Mouse (Mus musculus) liver, embryonic 16.5 days (tissue): Measurements from ENCODE around the gene Ftsj3. TPM values are rescaled to one million over a fixed set of nuclear protein-coding genes. Genes with fewer than 3 reads are reported as not detected.

ENCODE experiments used
- ATAC-seq: fragments of 200-750 bp; cut with Nextera tagmentation; 2 replicates; pipeline ENCODE4 v1.8.0; 2017; ENCODE audit warnings: low read depth, mild to moderate bottlenecking, moderate number of reproducible peaks, moderate library complexity
- H3K27ac ChIP-seq: fragments of 300-500 bp; sonication (generic); 2 replicates; pipeline ENCODE4 v1.5.1; 2014; ENCODE audit warnings: mild to moderate bottlenecking, low read length
- H3K27me3 ChIP-seq: fragments of 300-500 bp; sonication (generic); 2 replicates; pipeline ENCODE4 v1.6.1; 2014; ENCODE audit warnings: low read depth, low read length, mixed read lengths; ENCODE audit not compliant: control insufficient read depth, insufficient read depth
- H3K36me3 ChIP-seq: fragments of 300-500 bp; sonication (generic); 2 replicates; pipeline ENCODE4 v1.6.1; 2014; ENCODE audit warnings: mild to moderate bottlenecking; ENCODE audit not compliant: control insufficient read depth, insufficient read depth
- H3K4me1 ChIP-seq: fragments of 300-500 bp; sonication (generic); 2 replicates; pipeline ENCODE4 v1.6.1; 2014; ENCODE audit warnings: low read depth, low read length, mixed read lengths; ENCODE audit not compliant: control insufficient read depth
- H3K4me2 ChIP-seq: fragments of 300-500 bp; sonication (generic); 2 replicates; pipeline ENCODE4 v1.6.1; 2014; ENCODE audit warnings: low read depth, low read length, mixed read lengths
- H3K4me3 ChIP-seq: fragments of 300-500 bp; sonication (generic); 2 replicates; pipeline ENCODE4 v1.5.1; 2014; ENCODE audit warnings: low read depth, mild to moderate bottlenecking, low read length
- H3K9ac ChIP-seq: fragments of 300-500 bp; sonication (generic); 2 replicates; pipeline ENCODE4 v1.6.1; 2014; ENCODE audit warnings: low read depth, low read length
- H3K9me3 ChIP-seq: fragments of 300-500 bp; sonication (generic); replicated peaks from 2 replicates; pipeline ENCODE4 v1.6.1; 2016; ENCODE audit warnings: low read length; ENCODE audit not compliant: control insufficient read depth
- WGBS: fragments of 180-500 bp; shearing (Covaris S2); extraction: QIAGEN DNeasy Blood & Tissue Kit; methylation state at CpG from one replicate; pipeline ENCODE4 v1.1.7; 2014; ENCODE audit not compliant: insufficient replicate concordance; 5-methylcytosine and 5-hydroxymethylcytosine counted together
- polyA plus RNA-seq: library from polyadenylated mRNA; unstranded; fragments of >200 nt; fragmentation: Nextera tagmentation; extraction: Ambion mirVana; gene quantifications from 2 replicates; pipeline ENCODE4 v1.2.1, GENCODE M21; 2015

Ftsj3 gene
- polyA plus RNA-seq, 1 experiment from 2014 or later, result 25.2 TPM

DNA sequence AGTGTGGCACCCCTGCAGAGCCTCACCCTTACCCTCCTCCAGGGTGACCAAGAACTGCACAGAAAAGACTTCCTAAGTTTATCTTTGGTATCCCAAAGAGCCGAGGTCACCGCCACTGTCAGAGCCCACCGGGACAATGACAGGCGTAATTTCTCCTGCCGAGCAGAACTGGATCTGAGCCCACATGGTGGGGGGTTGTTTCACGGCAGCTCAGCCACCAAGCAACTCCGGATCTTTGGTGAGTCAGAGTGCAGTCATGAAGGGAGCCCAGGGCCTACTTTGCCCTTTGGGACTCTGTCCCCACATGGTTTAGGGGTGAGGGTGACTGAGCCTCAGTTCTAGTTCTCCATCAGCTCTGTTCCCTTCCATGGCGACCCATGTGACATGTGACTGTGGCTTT is 28.2 kb upstream of the Ftsj3 start:
- no peak overlapping the region for H3K4me2 ChIP-seq
- H3K27ac ChIP-seq, result no peak overlapping the region
- H3K4me1 ChIP-seq, result no peaks in the 10 kb centered on the region
- no peaks in the 10 kb centered on the region for H3K36me3 ChIP-seq
- H3K9ac ChIP-seq, result no peak overlapping the region
- H3K27me3 ChIP-seq, result no peaks in the 10 kb centered on the region
- ATAC-seq, result no peak
- 60% methylated on average over 8 of the region's 8 CpGs for WGBS
- H3K4me3 ChIP-seq, result no peak overlapping the region
- no peaks in the 10 kb centered on the region for H3K9me3 ChIP-seq

DNA sequence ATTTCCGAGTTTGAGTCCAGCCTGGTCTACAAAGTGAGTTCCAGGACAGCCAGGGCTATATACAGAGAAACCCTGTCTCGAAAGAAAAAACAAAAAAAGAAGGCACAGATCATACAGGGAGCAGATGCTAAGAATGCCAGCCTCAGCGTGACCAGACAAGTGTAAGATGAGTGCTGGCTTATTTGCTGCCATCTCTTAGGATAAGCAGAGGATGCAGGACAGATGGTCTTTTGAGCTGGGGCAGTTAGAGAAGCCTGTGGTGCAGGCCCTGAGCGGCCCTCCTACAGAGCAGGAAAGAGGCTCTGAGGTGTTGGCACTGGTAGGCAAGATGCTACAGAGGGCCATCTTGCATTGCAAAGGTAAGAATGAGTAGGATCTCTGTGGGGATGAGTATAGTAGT is 27.5 kb upstream of the Ftsj3 start:
- ATAC-seq, result no peak
- no peaks in the 10 kb centered on the region for H3K27me3 ChIP-seq
- H3K4me2 ChIP-seq, result no peak overlapping the region
- H3K4me1 ChIP-seq, result no peaks in the 10 kb centered on the region
- H3K4me3 ChIP-seq, result no peak overlapping the region
- 59% methylated on average over 4 of the region's 4 CpGs for WGBS
- H3K9me3 ChIP-seq, result no peaks in the 10 kb centered on the region
- H3K36me3 ChIP-seq, result no peaks in the 10 kb centered on the region
- no peak overlapping the region for H3K9ac ChIP-seq
- H3K27ac ChIP-seq, result no peak overlapping the region

DNA sequence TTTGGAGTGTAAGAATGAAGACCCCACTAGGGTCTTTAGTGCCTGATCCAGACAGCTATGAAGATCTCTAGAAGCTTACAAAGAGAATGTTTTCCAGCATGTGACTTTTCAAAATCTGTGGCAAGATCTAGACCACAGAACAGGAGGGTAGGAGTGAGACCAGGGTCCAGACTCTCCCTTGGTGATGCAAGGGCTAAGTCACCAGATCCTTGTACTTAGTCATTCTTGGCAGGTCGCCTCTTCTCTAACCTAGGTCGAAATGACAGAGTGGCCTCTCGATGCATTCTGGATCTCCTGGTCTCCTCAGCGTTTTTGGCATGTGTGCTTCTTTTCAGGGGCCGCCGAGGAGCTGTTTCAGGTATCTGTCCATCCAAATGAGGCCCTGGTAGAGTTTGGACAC is 26.6 kb upstream of the Ftsj3 start:
- WGBS, result 58% methylated on average over 6 of the region's 6 CpGs
- H3K27me3 ChIP-seq, result no peaks in the 10 kb centered on the region

DNA sequence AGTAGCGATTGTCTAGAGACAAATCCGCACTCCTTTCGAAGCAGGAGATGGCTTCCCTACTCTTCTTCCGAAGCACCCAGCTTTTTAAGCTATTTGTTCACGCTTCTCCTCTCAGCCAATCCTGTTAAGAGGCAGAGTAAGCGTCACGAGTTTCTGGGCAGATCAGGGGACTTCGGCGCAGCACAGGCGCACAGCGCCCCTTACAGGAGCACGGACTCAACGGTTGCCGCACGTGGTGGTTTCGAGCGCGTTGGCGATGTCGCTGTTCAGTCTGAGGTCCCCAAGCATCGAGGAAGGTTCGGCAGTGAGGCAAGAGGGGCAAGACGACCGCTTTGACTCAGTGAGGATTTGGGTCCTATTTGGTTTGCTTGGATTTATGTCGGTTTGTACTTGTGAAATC is 20.6 kb upstream of the Ftsj3 start, which contains the start of gene Tcam1:
Tcam1 (plus strand) TSS at position 219 of the 400 bp plus-strand sequence.
- no peak within 1 kb of the TSS for H3K27ac ChIP-seq
- WGBS, result 4% methylated on average over 25 of the region's 25 CpGs
- no peak for ATAC-seq

More for the DNA sequence above, 26.6 kb upstream of the Ftsj3 start:
- H3K36me3 ChIP-seq, result no peaks in the 10 kb centered on the region
- no peaks in the 10 kb centered on the region for H3K4me1 ChIP-seq
- no peaks in the 10 kb centered on the region for H3K9me3 ChIP-seq
- H3K9ac ChIP-seq, result no peak overlapping the region
- no peak for ATAC-seq
- H3K4me2 ChIP-seq, result no peak overlapping the region
- no peak overlapping the region for H3K27ac ChIP-seq
- no peak overlapping the region for H3K4me3 ChIP-seq

DNA sequence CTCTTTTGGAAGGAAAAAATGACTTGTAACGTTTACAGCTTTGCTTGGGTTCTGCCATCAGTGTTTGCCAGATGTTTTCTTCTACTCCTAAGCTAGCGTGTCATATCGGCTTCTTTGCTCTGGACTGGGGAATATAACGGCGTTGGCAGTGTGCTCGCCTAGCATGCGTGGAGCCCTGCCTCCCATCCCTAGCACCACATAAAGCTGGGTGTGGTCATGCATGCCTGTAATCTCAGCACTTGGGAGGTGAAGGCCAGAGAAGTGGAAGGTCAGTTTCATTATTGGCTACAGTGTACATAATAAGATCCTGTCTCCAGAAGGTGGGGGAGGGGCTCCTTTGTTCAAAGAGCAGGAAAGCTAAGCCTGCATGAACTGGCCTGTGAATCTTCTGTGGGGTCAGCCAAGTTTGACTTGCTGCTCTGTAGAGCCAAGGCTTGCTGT is 19.1 kb upstream of the Ftsj3 start:
- Histone ChIP-seq H3K4me1 (peaks cover 33% of the 10 kb centered on the region), H3K9me3 (no peaks in the 10 kb centered on the region), H3K27ac (no peak overlapping the region), H3K27me3 (no peaks in the 10 kb centered on the region), H3K36me3 (no peaks in the 10 kb centered on the region), H3K9ac (no peak overlapping the region), H3K4me3 (no peak overlapping the region), H3K4me2 (no peak overlapping the region)
- ATAC-seq, result no peak
- 72% methylated on average over 7 of the region's 7 CpGs for WGBS

More for the DNA sequence above, 20.6 kb upstream of the Ftsj3 start, which contains the start of gene Tcam1:
- H3K27me3 ChIP-seq, result no peaks in the 10 kb centered on the region
- H3K4me2 ChIP-seq, result 0 out of 2 replicates have a peak within 1 kb of the TSS, but pooled peaks have one; percentile 29
- no peaks in the 10 kb centered on the region for H3K36me3 ChIP-seq
- no peaks in the 10 kb centered on the region for H3K9me3 ChIP-seq
- H3K4me3 ChIP-seq, result no peak within 1 kb of the TSS
- H3K4me1 ChIP-seq, result peaks cover 22% of the 10 kb centered on the region
- no peak within 1 kb of the TSS for H3K9ac ChIP-seq

DNA sequence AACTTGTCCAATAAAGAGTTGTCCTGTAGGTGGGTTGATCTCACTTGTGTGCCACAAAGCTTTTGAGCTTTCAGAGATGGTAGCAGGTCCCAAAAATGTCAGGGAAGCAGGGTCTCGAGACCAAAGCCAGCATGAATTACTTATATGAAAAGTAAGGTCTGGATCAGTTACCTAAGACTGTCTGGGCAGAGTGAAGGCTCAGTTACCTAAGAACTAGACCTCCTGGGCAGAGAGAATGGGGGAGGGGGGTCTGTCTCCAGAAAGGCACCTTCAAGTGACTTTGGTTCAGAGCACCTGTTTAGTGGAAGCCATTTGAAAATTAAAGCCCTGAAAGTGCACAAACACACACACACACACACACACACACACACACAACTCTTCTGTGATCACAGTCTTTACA is 18.5 kb upstream of the Ftsj3 start:
- Histone ChIP-seq H3K9me3 (no peaks in the 10 kb centered on the region), H3K9ac (no peak overlapping the region), H3K4me3 (no peak overlapping the region), H3K36me3 (no peaks in the 10 kb centered on the region), H3K27ac (no peak overlapping the region), H3K27me3 (no peaks in the 10 kb centered on the region), H3K4me1 (peaks cover 35% of the 10 kb centered on the region), H3K4me2 (no peak overlapping the region)
- 64% methylated on average over 1 of the region's 1 CpGs for WGBS
- no peak for ATAC-seq

DNA sequence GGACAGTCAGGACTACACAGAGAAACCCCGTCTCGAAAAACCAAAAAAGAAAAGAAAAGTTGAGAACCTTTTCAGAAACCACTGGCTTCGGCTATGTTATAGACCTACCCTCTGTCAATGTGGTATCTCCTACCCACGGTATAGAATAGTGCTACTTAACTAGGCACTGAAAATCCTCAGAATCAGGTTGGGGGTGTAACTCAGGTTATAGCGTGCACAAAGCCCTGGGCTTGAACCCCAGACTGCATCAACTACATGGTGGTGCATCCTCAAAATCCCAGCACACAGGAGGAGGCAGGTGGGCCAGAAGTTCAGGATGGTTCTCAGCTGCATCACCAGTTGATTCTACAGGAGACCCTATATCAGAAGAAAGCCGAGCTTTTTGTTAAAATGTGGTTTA is 17.9 kb upstream of the Ftsj3 start:
- 0 out of 2 replicates have a peak overlapping the region, but pooled peaks have one; percentile 93 for H3K4me3 ChIP-seq

DNA sequence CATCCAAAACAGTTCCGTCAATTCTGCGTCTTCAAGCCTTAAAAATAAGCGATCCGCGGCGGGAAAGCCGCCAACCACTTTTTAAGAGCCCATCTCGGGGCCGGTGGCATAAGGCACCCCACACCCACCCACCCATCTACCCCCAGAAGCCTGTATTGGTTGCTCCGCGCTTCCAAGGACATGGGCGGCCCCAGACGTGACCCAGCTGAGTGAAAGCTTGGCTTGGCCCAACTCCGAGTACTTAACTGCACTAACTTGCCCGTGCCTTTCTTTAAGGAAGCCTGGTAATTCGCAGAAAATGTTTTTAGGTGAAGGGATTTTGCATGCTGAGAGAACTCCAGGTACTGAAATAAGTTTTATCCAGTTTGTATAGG is 17.4 kb upstream of the Ftsj3 start:
- 6% methylated on average over 16 of the region's 16 CpGs for WGBS
- H3K9ac ChIP-seq, result peak overlapping the region; percentile 70
- no peaks in the 10 kb centered on the region for H3K36me3 ChIP-seq
- H3K9me3 ChIP-seq, result no peaks in the 10 kb centered on the region
- peak overlapping the region; percentile 93 for H3K4me3 ChIP-seq
- ATAC-seq, result peak; percentile 1; the same call in 1 of the 2 replicates
- H3K4me2 ChIP-seq, result peak overlapping the region; percentile 96
- no peaks in the 10 kb centered on the region for H3K27me3 ChIP-seq
- peak overlapping the region; percentile 86 for H3K27ac ChIP-seq
- H3K4me1 ChIP-seq, result peaks cover 46% of the 10 kb centered on the region

More for the DNA sequence above, 17.9 kb upstream of the Ftsj3 start:
- Histone ChIP-seq H3K4me1 (peaks cover 41% of the 10 kb centered on the region), H3K27ac (no peak overlapping the region), H3K36me3 (no peaks in the 10 kb centered on the region), H3K9ac (no peak overlapping the region), H3K4me2 (peak overlapping the region; percentile 96; the same call in 1 of the 2 replicates), H3K9me3 (no peaks in the 10 kb centered on the region), H3K27me3 (no peaks in the 10 kb centered on the region)
- no peak for ATAC-seq
- WGBS, result 80% methylated on average over 6 of the region's 6 CpGs

DNA sequence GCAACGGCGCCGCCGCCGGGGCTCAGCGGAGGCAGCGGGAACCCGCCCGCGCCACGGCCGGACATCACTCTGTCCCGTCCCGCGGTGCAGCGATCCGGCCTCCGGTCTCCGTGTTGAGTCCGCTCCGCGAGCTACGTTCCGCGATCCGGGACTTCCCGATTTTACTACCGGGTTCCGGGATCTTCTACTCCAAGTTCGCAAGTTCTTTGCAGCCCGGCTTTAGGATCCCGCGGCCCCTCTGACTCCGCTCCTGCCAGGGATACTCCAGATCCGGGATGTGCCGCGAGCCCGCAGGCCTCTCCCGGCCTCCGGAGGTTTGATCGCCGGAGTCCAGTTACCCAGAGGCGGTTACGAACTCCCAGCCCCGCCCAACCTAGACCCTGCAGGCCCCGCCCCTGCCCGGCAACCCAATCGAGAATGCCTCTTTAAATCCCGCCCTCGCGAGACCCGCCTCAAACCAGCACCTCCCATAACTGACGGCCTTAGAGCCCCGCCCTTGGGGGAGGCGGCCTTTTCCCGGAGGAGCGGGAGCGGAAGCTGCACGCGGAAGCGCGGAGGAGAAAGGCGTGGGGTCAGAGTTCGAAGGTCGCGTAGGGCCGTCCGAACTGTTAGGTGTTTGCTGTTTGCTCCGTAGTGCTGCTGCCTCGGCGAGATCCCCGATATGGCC is 16.9 kb upstream of the Ftsj3 start, which contains the start of gene Smarcd2:
Smarcd2 (minus strand) TSS at position 329 of the 667 bp plus-strand sequence.
- Histone ChIP-seq H3K27me3 (no peaks in the 10 kb centered on the region), H3K4me1 (peaks cover 49% of the 10 kb centered on the region), H3K9me3 (no peaks in the 10 kb centered on the region), H3K4me3 (peak within 1 kb of the TSS; percentile 93), H3K9ac (peak within 1 kb of the TSS; percentile 90), H3K36me3 (no peaks in the 10 kb centered on the region), H3K27ac (peak within 1 kb of the TSS; percentile 92), H3K4me2 (peak within 1 kb of the TSS; percentile 96)
- peak; percentile 93 for ATAC-seq
- under 1% methylated on average over 71 of the region's 72 CpGs for WGBS
